8 mouse cellular contexts compared by ENCODE assay signal in genomic region chr3:98085812-98086268, GRCm38 (mm10).
A peak's percentile ranks its signal among the peaks of the same experiment; 100 is the strongest.
DNase-seq lines count a peak whose midpoint lies in the region; ATAC-seq lines count a peak whose summit lies in the region.

No protein-coding gene starts in this region.

- no peaks in the 10 kb centered on the region for H3K9me3 ChIP-seq in forebrain, embryonic 15.5 days
- no peaks in the 10 kb centered on the region for H3K9me3 ChIP-seq in forebrain, embryonic 14.5 days (replicated peaks; ENCODE audit: control insufficient read depth, low read length)
- H3K9me3 ChIP-seq in heart, embryonic 13.5 days: no peaks in the 10 kb centered on the region
- no peaks in the 10 kb centered on the region for H3K9me3 ChIP-seq in liver, embryonic 16.5 days (replicated peaks; ENCODE audit: control insufficient read depth, low read length)

- ATAC-seq in forebrain, embryonic 15.5 days (replicated peaks): 0 out of 2 replicates have a peak, but pooled peaks have one; percentile 17
- no peak for ATAC-seq in forebrain, embryonic 14.5 days
- ATAC-seq in heart, embryonic 13.5 days (ENCODE audit: extremely low read depth, insufficient number of reproducible peaks, low FRiP score, low TSS enrichment): peak; percentile 21; the same call in 1 of the 2 replicates
- ATAC-seq in liver, embryonic 16.5 days (ENCODE audit: low read depth): peak; percentile 74

- no peak overlapping the region for H3K27ac ChIP-seq in forebrain, embryonic 15.5 days (replicated peaks)
- no peak overlapping the region for H3K27ac ChIP-seq in forebrain, embryonic 14.5 days (ENCODE audit: low read depth, low read length)
- H3K27ac ChIP-seq in heart, embryonic 13.5 days (replicated peaks): peak overlapping the region; percentile 82
- 0 out of 2 replicates have a peak overlapping the region, but pooled peaks have one; percentile 7 for H3K27ac ChIP-seq in liver, embryonic 16.5 days (ENCODE audit: low read length)

- no peaks in the 10 kb centered on the region for H3K27me3 ChIP-seq in forebrain, embryonic 15.5 days
- no peaks in the 10 kb centered on the region for H3K27me3 ChIP-seq in forebrain, embryonic 14.5 days (replicated peaks; ENCODE audit: control insufficient read depth, insufficient read depth, low read length)
- H3K27me3 ChIP-seq in heart, embryonic 13.5 days (replicated peaks): no peaks in the 10 kb centered on the region
- no peaks in the 10 kb centered on the region for H3K27me3 ChIP-seq in liver, embryonic 16.5 days (ENCODE audit: control insufficient read depth, insufficient read depth, low read depth, low read length)

- 37% methylated on average over 5 of the region's 5 CpGs for WGBS in forebrain, embryonic 15.5 days
- 46% methylated on average over 5 of the region's 5 CpGs for WGBS in forebrain, embryonic 14.5 days
- WGBS in heart, embryonic 13.5 days: 19% methylated on average over 5 of the region's 5 CpGs
- 16% methylated on average over 5 of the region's 5 CpGs for WGBS in liver, embryonic 16.5 days (ENCODE audit: insufficient replicate concordance)

- no peak overlapping the region for H3K9ac ChIP-seq in forebrain, embryonic 15.5 days (replicated peaks)
- H3K9ac ChIP-seq in forebrain, embryonic 14.5 days (ENCODE audit: low read length): no peak overlapping the region
- peak overlapping the region; percentile 37; the same call in 1 of the 2 replicates for H3K9ac ChIP-seq in heart, embryonic 13.5 days
- no peak overlapping the region for H3K9ac ChIP-seq in liver, embryonic 16.5 days (ENCODE audit: low read depth, low read length)

- H3K4me2 ChIP-seq in forebrain, embryonic 15.5 days (replicated peaks): no peak overlapping the region
- no peak overlapping the region for H3K4me2 ChIP-seq in forebrain, embryonic 14.5 days (ENCODE audit: low read length)
- H3K4me2 ChIP-seq in heart, embryonic 13.5 days: 0 out of 2 replicates have a peak overlapping the region, but pooled peaks have one; percentile 7
- peak overlapping the region; percentile 32; the same call in 1 of the 2 replicates for H3K4me2 ChIP-seq in liver, embryonic 16.5 days (ENCODE audit: low read depth, low read length)

- no peaks in the 10 kb centered on the region for H3K36me3 ChIP-seq in forebrain, embryonic 15.5 days
- H3K36me3 ChIP-seq in forebrain, embryonic 14.5 days (ENCODE audit: control insufficient read depth, insufficient read depth, low read length): peaks cover 3% of the 10 kb centered on the region; the same call in 1 of the 2 replicates
- peaks cover 44% of the 10 kb centered on the region for H3K36me3 ChIP-seq in heart, embryonic 13.5 days
- no peaks in the 10 kb centered on the region; the same call in 1 of the 2 replicates for H3K36me3 ChIP-seq in liver, embryonic 16.5 days (ENCODE audit: control insufficient read depth, insufficient read depth)

- peaks cover 13% of the 10 kb centered on the region; the same call in 1 of the 2 replicates for H3K4me1 ChIP-seq in forebrain, embryonic 15.5 days
- no peaks in the 10 kb centered on the region for H3K4me1 ChIP-seq in forebrain, embryonic 14.5 days (ENCODE audit: control insufficient read depth, insufficient read depth, low read length)
- peaks cover 62% of the 10 kb centered on the region for H3K4me1 ChIP-seq in heart, embryonic 13.5 days
- peaks cover 41% of the 10 kb centered on the region for H3K4me1 ChIP-seq in liver, embryonic 16.5 days (ENCODE audit: control insufficient read depth, low read depth, low read length)

- intact Hi-C loops in left cerebral cortex, postnatal 25 days (cut with DNase I): no loop called here

- DNase-seq in forebrain, embryonic 14.5 days (ENCODE audit: low spot score): no peak
- DNase-seq in thymus, postnatal 4 days: peak; percentile 38
- no peak for DNase-seq in thymus, postnatal 25 days
- no peak for DNase-seq in left cerebral cortex, postnatal 25 days (ENCODE audit: low spot score in 2 of 2)
- no peak for DNase-seq in left cerebral cortex, adult 18-20 months (ENCODE audit: low spot score in 2 of 2)

- no peak overlapping the region for H3K4me3 ChIP-seq in forebrain, embryonic 15.5 days
- H3K4me3 ChIP-seq in forebrain, embryonic 14.5 days (ENCODE audit: low read depth, low read length): no peak overlapping the region
- no peak overlapping the region for H3K4me3 ChIP-seq in heart, embryonic 13.5 days
- no peak overlapping the region for H3K4me3 ChIP-seq in liver, embryonic 16.5 days (ENCODE audit: low read depth, low read length)

Comparison
In these comparisons a context has a peak if more than half of its experiments do, and no peak if none do; other contexts are left out.
1. H3K27ac ChIP-seq: peak in heart, embryonic 13.5 days (single experiment) and liver, embryonic 16.5 days (single experiment); none in forebrain, embryonic 15.5 days (single experiment) and forebrain, embryonic 14.5 days (single experiment).
2. H3K4me2 ChIP-seq: peak in heart, embryonic 13.5 days (single experiment) and liver, embryonic 16.5 days (single experiment); none in forebrain, embryonic 15.5 days (single experiment) and forebrain, embryonic 14.5 days (single experiment).